Mouse (Mus musculus) CH12.LX (cell line): ENCODE results near the gene Suox. TPM values are rescaled to one million over a fixed set of nuclear protein-coding genes. Genes with fewer than 3 reads are reported as not detected.
A peak's percentile ranks its signal among the peaks of the same experiment; 100 is the strongest.

Experiments used
- DNase-seq: peaks from one replicate; pipeline ENCODE4 v3.0.0-alpha.2; 2013; ENCODE audit errors: extremely low read depth
- H3K27ac ChIP-seq: 2 replicates; pipeline ENCODE4 v1.5.1; 2012; ENCODE audit warnings: low read depth, mild to moderate bottlenecking, control low read depth, moderate library complexity; ENCODE audit not compliant: insufficient read depth
- H3K27me3 ChIP-seq: replicated peaks from 2 replicates; pipeline ENCODE3; 2012; ENCODE audit warnings: inconsistent platforms
- H3K36me3 ChIP-seq, 2 experiments: replicated peaks in 1 of 2; 2 replicates each; pipeline versions ENCODE3 to v1.6.1; 2012; ENCODE audit warnings: inconsistent platforms in 1 of 2, low read length in 1 of 2, mild to moderate bottlenecking in 1 of 2, mixed read lengths in 1 of 2, moderate library complexity in 1 of 2; ENCODE audit not compliant: control insufficient read depth in 1 of 2, insufficient read depth in 1 of 2
- H3K4me1 ChIP-seq, 2 experiments: 2 replicates each; pipeline ENCODE4 v1.6.1; 2012; ENCODE audit warnings: inconsistent platforms in 1 of 2, moderate library complexity in 1 of 2; ENCODE audit not compliant: insufficient read depth in 2 of 2, control insufficient read depth in 1 of 2
- H3K4me2 ChIP-seq: 2 replicates; pipeline ENCODE4 v1.6.1; 2012; ENCODE audit warnings: low read depth, mild to moderate bottlenecking, control low read depth; ENCODE audit not compliant: poor library complexity, insufficient read depth, severe bottlenecking
- H3K4me3 ChIP-seq, 3 experiments: fragments of 150-350 bp in 1 of 3; sonication (generic) in 1 of 3; replicated peaks in 1 of 3; 2 replicates each; pipeline versions ENCODE3 to v1.5.1; 2011 to 2012; ENCODE audit warnings: low read depth in 2 of 3, low read length in 2 of 3, mild to moderate bottlenecking in 2 of 3, moderate library complexity in 2 of 3, control low read depth in 1 of 3, improper control_type of control experiment in 1 of 3, inconsistent platforms in 1 of 3, mixed read lengths in 1 of 3; ENCODE audit not compliant: poor library complexity in 1 of 3
- H3K79me2 ChIP-seq: replicated peaks from 2 replicates; pipeline ENCODE4 v1.6.1; 2012; ENCODE audit warnings: mild to moderate bottlenecking, moderate library complexity; ENCODE audit not compliant: control insufficient read depth, poor library complexity, insufficient read depth, severe bottlenecking; ENCODE audit errors: extremely low read depth
- H3K9ac ChIP-seq: 2 replicates; pipeline ENCODE4 v1.6.1; 2012; ENCODE audit warnings: low read depth, mild to moderate bottlenecking, control low read depth, moderate library complexity; ENCODE audit not compliant: insufficient read depth
- H3K9me3 ChIP-seq: replicated peaks from 2 replicates; pipeline ENCODE3; 2012; ENCODE audit warnings: low read length, inconsistent platforms, mixed read lengths
- BHLHE40 ChIP-seq: IDR thresholded peaks from 2 replicates; pipeline ENCODE4 v1.6.1; 2011; ENCODE audit warnings: mild to moderate bottlenecking, low read depth, low read length, improper control_type of control experiment
- CHD1 ChIP-seq: IDR thresholded peaks from 2 replicates; pipeline ENCODE4 v1.6.1; 2012; ENCODE audit warnings: low read depth, low read length, improper control_type of control experiment, inconsistent platforms
- CHD2 ChIP-seq: IDR thresholded peaks from 2 replicates; pipeline ENCODE4 v1.6.1; 2011; ENCODE audit warnings: low read length, improper control_type of control experiment
- CTCF ChIP-seq, 2 experiments: IDR thresholded peaks in 1 of 2; conservative IDR thresholded peaks in 1 of 2; 2 replicates each; pipeline ENCODE4 v1.5.1; 2011 to 2012; ENCODE audit warnings: low read depth in 2 of 2, low read length in 2 of 2, improper control_type of control experiment in 1 of 2, inconsistent platforms in 1 of 2, mild to moderate bottlenecking in 1 of 2, moderate library complexity in 1 of 2
- E2F4 ChIP-seq: IDR thresholded peaks from 2 replicates; pipeline ENCODE4 v1.6.1; 2011; ENCODE audit warnings: low read depth, low read length, improper control_type of control experiment; ENCODE audit not compliant: insufficient replicate concordance
- ELF1 ChIP-seq: IDR thresholded peaks from 2 replicates; pipeline ENCODE4 v1.6.1; 2014; ENCODE audit warnings: low read depth, mild to moderate bottlenecking, inconsistent platforms, low read length, improper control_type of control experiment
- EP300 ChIP-seq: IDR thresholded peaks from 2 replicates; pipeline ENCODE4 v1.6.1; 2011; ENCODE audit warnings: low read length, improper control_type of control experiment
- ETS1 ChIP-seq: conservative IDR thresholded peaks from 2 replicates; pipeline ENCODE4 v1.6.1; 2012; ENCODE audit warnings: low read depth, mild to moderate bottlenecking, inconsistent platforms, low read length, improper control_type of control experiment, moderate library complexity
- GABPA ChIP-seq: IDR thresholded peaks from 2 replicates; pipeline ENCODE4 v1.6.1; 2012; ENCODE audit warnings: low read depth, low read length, improper control_type of control experiment, inconsistent platforms; ENCODE audit not compliant: insufficient replicate concordance
- HCFC1 ChIP-seq: IDR thresholded peaks from 2 replicates; pipeline ENCODE4 v1.6.1; 2012; ENCODE audit warnings: low read depth, mild to moderate bottlenecking, inconsistent platforms, low read length, improper control_type of control experiment
- IRF4 ChIP-seq: IDR thresholded peaks from 2 replicates; pipeline ENCODE4 v1.6.1; 2014; ENCODE audit warnings: low read depth, mild to moderate bottlenecking, inconsistent platforms, low read length, improper control_type of control experiment
- JUN ChIP-seq: IDR thresholded peaks from 2 replicates; pipeline ENCODE4 v1.6.1; 2011; ENCODE audit warnings: low read depth, mild to moderate bottlenecking, low read length, improper control_type of control experiment, moderate library complexity; ENCODE audit not compliant: insufficient read depth
- JUND ChIP-seq: conservative IDR thresholded peaks from 2 replicates; pipeline ENCODE4 v1.6.1; 2011; ENCODE audit warnings: low read depth, low read length, improper control_type of control experiment
- KAT2A ChIP-seq: IDR thresholded peaks from 2 replicates; pipeline ENCODE4 v1.6.1; 2012; ENCODE audit warnings: low read length, improper control_type of control experiment, inconsistent platforms; ENCODE audit not compliant: insufficient replicate concordance
- MAFK ChIP-seq: IDR thresholded peaks from 2 replicates; pipeline ENCODE4 v1.6.1; 2011; ENCODE audit warnings: low read length, improper control_type of control experiment; ENCODE audit not compliant: insufficient replicate concordance
- MAX ChIP-seq: IDR thresholded peaks from 2 replicates; pipeline ENCODE4 v1.6.1; 2011; ENCODE audit warnings: low read length, improper control_type of control experiment
- MAZ ChIP-seq: IDR thresholded peaks from 2 replicates; pipeline ENCODE4 v1.6.1; 2012; ENCODE audit warnings: low read depth, mild to moderate bottlenecking, inconsistent platforms, low read length, improper control_type of control experiment, moderate library complexity
- MEF2A ChIP-seq: IDR thresholded peaks from 2 replicates; pipeline ENCODE4 v1.6.1; 2014; ENCODE audit warnings: low read depth, mild to moderate bottlenecking, inconsistent platforms, low read length, improper control_type of control experiment, borderline replicate concordance
- MXI1 ChIP-seq: IDR thresholded peaks from 2 replicates; pipeline ENCODE4 v1.6.1; 2011; ENCODE audit warnings: mild to moderate bottlenecking, low read depth, low read length, improper control_type of control experiment
- MYC ChIP-seq: IDR thresholded peaks from 2 replicates; pipeline ENCODE4 v1.6.1; 2011; ENCODE audit warnings: low read depth, mild to moderate bottlenecking, improper control_type of control experiment, low read length
- NELFE ChIP-seq: IDR thresholded peaks from 2 replicates; pipeline ENCODE4 v1.6.1; 2011; ENCODE audit warnings: low read depth, low read length, improper control_type of control experiment
- NRF1 ChIP-seq: IDR thresholded peaks from 2 replicates; pipeline ENCODE4 v1.6.1; 2014; ENCODE audit warnings: low read depth, mild to moderate bottlenecking, inconsistent platforms, low read length, improper control_type of control experiment, moderate library complexity
- PAX5 ChIP-seq: IDR thresholded peaks from 2 replicates; pipeline ENCODE4 v1.6.1; 2012; ENCODE audit warnings: low read length, inconsistent platforms, mixed read lengths
- POLR2A ChIP-seq: IDR thresholded peaks from 2 replicates; pipeline ENCODE4 v1.6.1; 2011; ENCODE audit warnings: low read depth, mild to moderate bottlenecking, improper control_type of control experiment, low read length
- POLR2AphosphoS2 ChIP-seq: IDR thresholded peaks from 2 replicates; pipeline ENCODE4 v1.6.1; 2011; ENCODE audit warnings: low read depth, low read length, improper control_type of control experiment
- RAD21 ChIP-seq: IDR thresholded peaks from 2 replicates; pipeline ENCODE4 v1.6.1; 2011; ENCODE audit warnings: low read depth, mild to moderate bottlenecking, low read length, improper control_type of control experiment, moderate library complexity
- RCOR1 ChIP-seq: conservative IDR thresholded peaks from 2 replicates; pipeline ENCODE4 v1.6.1; 2012; ENCODE audit warnings: low read depth, mild to moderate bottlenecking, inconsistent platforms, low read length, improper control_type of control experiment
- SIN3A ChIP-seq: IDR thresholded peaks from 2 replicates; pipeline ENCODE4 v1.6.1; 2012; ENCODE audit warnings: low read length, improper control_type of control experiment, inconsistent platforms
- SMC3 ChIP-seq: IDR thresholded peaks from 2 replicates; pipeline ENCODE4 v1.6.1; 2011; ENCODE audit warnings: low read depth, low read length, improper control_type of control experiment
- TBP ChIP-seq: conservative IDR thresholded peaks from 2 replicates; pipeline ENCODE4 v1.6.1; 2011; ENCODE audit warnings: low read depth, low read length, improper control_type of control experiment
- TCF12 ChIP-seq: IDR thresholded peaks from 2 replicates; pipeline ENCODE4 v1.6.1; 2014; ENCODE audit warnings: low read depth, mild to moderate bottlenecking, inconsistent platforms, low read length, improper control_type of control experiment
- UBTF ChIP-seq: IDR thresholded peaks from 2 replicates; pipeline ENCODE4 v1.6.1; 2012; ENCODE audit warnings: low read depth, mild to moderate bottlenecking, inconsistent platforms, low read length, improper control_type of control experiment, moderate library complexity
- USF1 ChIP-seq: IDR thresholded peaks from 2 replicates; pipeline ENCODE4 v1.6.1; 2014; ENCODE audit warnings: low read depth, mild to moderate bottlenecking, inconsistent platforms, low read length, improper control_type of control experiment
- USF2 ChIP-seq: conservative IDR thresholded peaks from 2 replicates; pipeline ENCODE4 v1.6.1; 2011; ENCODE audit warnings: low read depth, low read length, improper control_type of control experiment
- ZC3H11A ChIP-seq: IDR thresholded peaks from 2 replicates; pipeline ENCODE4 v1.6.1; 2012; ENCODE audit warnings: low read depth, mild to moderate bottlenecking, inconsistent platforms, low read length, improper control_type of control experiment
- ZKSCAN1 ChIP-seq: IDR thresholded peaks from 2 replicates; pipeline ENCODE4 v1.6.1; 2012; ENCODE audit warnings: low read depth, inconsistent platforms, low read length, improper control_type of control experiment, borderline replicate concordance
- ZMIZ1 ChIP-seq: IDR thresholded peaks from 2 replicates; pipeline ENCODE4 v1.6.1; 2012; ENCODE audit warnings: low read depth, mild to moderate bottlenecking, inconsistent platforms, low read length, improper control_type of control experiment
- ZNF384 ChIP-seq: IDR thresholded peaks from 2 replicates; pipeline ENCODE4 v1.6.1; 2012; ENCODE audit warnings: low read depth, low read length, improper control_type of control experiment, inconsistent platforms
- dilution Hi-C: fragments of 300-500 bp; cut with MboI; formaldehyde crosslinking; loops from 2 replicates; pipeline ENCODE4 v1.14.3; 2020; ENCODE audit warnings: low sequenced_read_pairs; ENCODE audit not compliant: extremely low pct_unique_long_range_greater_than_20kb, extremely low pct_ligation_motif_present
- in situ Hi-C: fragments of 300-500 bp; cut with MboI; formaldehyde crosslinking; loops from 3 replicates; pipeline ENCODE4 v1.14.3; 2019; ENCODE audit warnings: low sequenced_read_pairs, low pct_ligation_motif_present, low pct_unique_long_range_greater_than_20kb, mixed read lengths
- polyA plus RNA-seq: library from polyadenylated mRNA; unstranded; fragments of >175 nt; gene quantifications from 2 replicates; pipeline ENCODE4 v1.2.1, GENCODE M21; 2012; ENCODE audit warnings: low read depth; ENCODE audit not compliant: insufficient read length
- total RNA-seq, 2 experiments: library from RNA; depleted of rRNA; stranded (reverse); fragments of 300-350 nt in 1 of 2; fragments of >200 nt in 1 of 2; gene quantifications; 2 replicates each; pipeline ENCODE4 v1.2.3; 2012 to 2014

The Suox gene
- total and polyA plus RNA-seq, 3 experiments, result 9.0 to 11.4 (median 10.5) TPM

DNA sequence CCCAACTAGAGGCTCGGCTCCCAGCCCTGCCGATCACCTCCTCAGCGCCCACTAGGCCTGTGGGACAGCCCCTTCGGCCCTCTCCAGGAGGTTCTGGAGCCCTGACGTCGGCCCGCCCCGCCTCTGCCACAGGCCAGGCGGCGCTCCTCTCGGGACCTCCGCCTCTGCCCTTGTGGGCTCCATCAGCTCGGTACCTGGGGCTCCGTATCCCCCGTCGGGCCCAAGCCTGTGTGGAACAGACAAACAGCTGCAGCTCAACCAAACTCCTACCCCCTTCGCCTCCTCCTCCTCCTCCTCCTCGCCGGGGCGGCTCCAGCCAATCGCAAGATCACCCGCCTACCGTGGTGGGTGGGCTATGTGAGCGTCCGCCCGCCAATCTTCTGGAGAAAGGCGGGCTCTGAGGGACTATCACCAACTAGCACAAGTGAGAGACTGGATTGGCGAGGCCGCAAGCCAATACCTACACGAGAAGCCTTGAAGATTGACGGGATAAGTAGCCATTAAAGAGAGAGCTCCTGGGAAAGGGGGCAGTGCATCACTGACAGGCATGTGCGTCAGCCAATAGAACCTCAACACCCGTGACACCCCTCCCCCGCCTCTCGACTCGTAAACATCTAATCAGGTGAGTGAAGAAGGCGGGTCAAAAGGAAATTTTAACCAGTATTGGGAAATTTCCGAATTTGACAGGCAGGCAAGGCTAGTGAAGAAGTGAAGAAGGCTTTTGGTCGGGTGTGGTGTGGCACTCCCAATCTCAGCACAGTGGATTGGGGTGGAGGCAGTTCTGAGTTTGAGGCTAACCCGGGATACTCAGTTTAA lies 22.3 kb upstream of the Suox start, which contains the start of gene Rab5b:
TSS of gene Rab5b (minus strand) at position 273 of the 816 bp plus-strand sequence.
- Histone ChIP-seq H3K4me1 (peaks cover 0 to 33% of the 10 kb centered on the region in 2 experiments; a peak in 2 of 4 replicates), H3K36me3 (peaks cover 27 to 45% of the 10 kb centered on the region in 2 experiments), H3K9ac (peak within 1 kb of the TSS; percentile 95), H3K9me3 (no peaks in the 10 kb centered on the region), H3K4me2 (peak within 1 kb of the TSS; percentile 89), H3K27me3 (no peaks in the 10 kb centered on the region), H3K79me2 (peaks cover 6% of the 10 kb centered on the region), H3K4me3 (peak within 1 kb of the TSS; percentile 67 to 95 (median 87)), H3K27ac (peak within 1 kb of the TSS; percentile 87)
- DNase-seq, result peak; percentile 99
- TF ChIP-seq ELF1, result peak; percentile 34; the same call in 1 of the 2 replicates
- TF ChIP-seq BHLHE40, result peak; percentile 77
- TF ChIP-seq SMC3, result no peak
- peak; percentile 79 for TF ChIP-seq HCFC1
- TF ChIP-seq TBP, result no peak
- TF ChIP-seq RAD21, result no peak
- TF ChIP-seq JUN, result no peak
- TF ChIP-seq NRF1, result peak; percentile 37; the same call in 1 of the 2 replicates
- no peak; the same call in 1 of the 2 replicates for TF ChIP-seq MXI1
- 0 out of 2 replicates have a peak, but pooled peaks have one; percentile 9 for TF ChIP-seq ETS1
- TF ChIP-seq MYC, result no peak
- no peak for TF ChIP-seq MAFK
- no peak for TF ChIP-seq JUND
- no peak for TF ChIP-seq CHD1
- peak; percentile 88 for TF ChIP-seq POLR2A
- TF ChIP-seq MAZ, result peak; percentile 93
- TF ChIP-seq MAX, result peak; percentile 93
- TF ChIP-seq SIN3A, result peak; percentile 45
- TF ChIP-seq USF1, result peak; percentile 55
- no peak for TF ChIP-seq PAX5
- no peak for TF ChIP-seq ZNF384
- peak; percentile 96 for TF ChIP-seq UBTF
- no peak for TF ChIP-seq ZKSCAN1
- TF ChIP-seq ZC3H11A, result no peak
- TF ChIP-seq KAT2A, result peak; percentile 93
- 0 out of 2 replicates have a peak, but pooled peaks have one; percentile 6 for TF ChIP-seq IRF4
- TF ChIP-seq EP300, result no peak
- TF ChIP-seq CHD2, result peak; percentile 99
- peak; percentile 49; the same call in 1 of the 2 replicates for TF ChIP-seq MEF2A
- peak; percentile 69; the same call in 1 of the 2 replicates for TF ChIP-seq TCF12
- TF ChIP-seq USF2, result peak; percentile 23; the same call in 1 of the 2 replicates
- TF ChIP-seq NELFE, result peak; percentile 80
- peak; percentile 77; the same call in 1 of the 2 replicates for TF ChIP-seq POLR2AphosphoS2
- TF ChIP-seq CTCF (conservative IDR thresholded peaks at IDR 0.05 in 1 of 2, IDR thresholded peaks at IDR 0.05 in 1 of 2; ENCODE audit: low read depth in 2 of 2, low read length in 2 of 2), result no peak
- no peak for TF ChIP-seq RCOR1
- no peak for TF ChIP-seq E2F4
- no peak for TF ChIP-seq GABPA
- TF ChIP-seq ZMIZ1, result no peak; the same call in none of the 2 replicates
- dilution Hi-C loops, result no loop called here
- in situ Hi-C loops, result no loop called here
